Mouse (Mus musculus) brain, embryonic 14.5 days (tissue): Measurements from ENCODE around the gene Dpp6.

Experiments used
- CTCF ChIP-seq: fragments of 200-500 bp; IDR thresholded peaks from 2 replicates; pipeline ENCODE4 v1.5.1; 2012; ENCODE audit warnings: inconsistent platforms, mild to moderate bottlenecking, moderate library complexity, borderline replicate concordance; ENCODE audit not compliant: insufficient read depth, insufficient read length; ENCODE audit errors: extremely low read depth
- POLR2A ChIP-seq: fragments of 200-500 bp; IDR thresholded peaks from 2 replicates; pipeline ENCODE4 v1.6.1; 2012; ENCODE audit warnings: mild to moderate bottlenecking, inconsistent platforms, borderline replicate concordance; ENCODE audit not compliant: poor library complexity, insufficient read depth, insufficient read length, severe bottlenecking; ENCODE audit errors: extremely low read depth

GRCm38 (mm10) chr5:27737168-27737567 lies 920.2 kb downstream of the Dpp6 start:
- TF ChIP-seq CTCF, result peak; percentile 65
- no peak for TF ChIP-seq POLR2A
